In genomic region chr8:75134603-75135391, GRCm38 (mm10) we compare ENCODE assay signal across 8 mouse cellular contexts. TPM values are rescaled to one million over a fixed set of nuclear protein-coding genes. Genes with fewer than 3 reads are reported as not detected.
A peak's percentile ranks its signal among the peaks of the same experiment; 100 is the strongest.
DNase-seq lines count a peak whose midpoint lies in the region; ATAC-seq and TF ChIP-seq lines count a peak whose summit lies in the region.

No protein-coding gene starts in this region.

- no peak for TF ChIP-seq POLR2A in MEL (IDR thresholded peaks at IDR 0.05; ENCODE audit: control insufficient read depth in 1 of 2, insufficient read depth in 1 of 2, low read depth in 1 of 2, low read length in 2 of 2, poor library complexity in 1 of 2)

- peak in 1 of 2 experiments; percentile 22; a peak in 2 of 4 replicates for TF ChIP-seq EP300 in MEL (IDR thresholded peaks at IDR 0.05; ENCODE audit: low read depth in 1 of 2, low read length in 2 of 2)

- no peaks in the 10 kb centered on the region for H3K79me2 ChIP-seq in MEL (ENCODE audit: control insufficient read depth, insufficient read depth, low read length, poor library complexity)

- no peak for DNase-seq in forebrain, embryonic 11.5 days (ENCODE audit: low spot score)
- no peak for DNase-seq in forebrain, embryonic 10.5 days (ENCODE audit: extremely low spot score, low spot score)
- DNase-seq in MEL (ENCODE audit: low read depth, low spot score): peak; percentile 58
- DNase-seq in right cerebral cortex, postnatal 14 days: peak; percentile 32
- no peak for DNase-seq in embryo, embryonic 10.5 days (ENCODE audit: low spot score)

- H3K4me2 ChIP-seq in forebrain, embryonic 11.5 days (ENCODE audit: low read depth, low read length, severe bottlenecking): no peak overlapping the region
- no peak overlapping the region for H3K4me2 ChIP-seq in heart, embryonic 15.5 days
- no peak overlapping the region for H3K4me2 ChIP-seq in liver, embryonic 15.5 days

- H3K9me3 ChIP-seq in forebrain, embryonic 11.5 days (ENCODE audit: control insufficient read depth, low read length): no peaks in the 10 kb centered on the region
- no peaks in the 10 kb centered on the region for H3K9me3 ChIP-seq in forebrain, embryonic 10.5 days
- H3K9me3 ChIP-seq in MEL (replicated peaks; ENCODE audit: insufficient read depth, low read length): no peaks in the 10 kb centered on the region
- H3K9me3 ChIP-seq in heart, embryonic 15.5 days (replicated peaks): no peaks in the 10 kb centered on the region
- H3K9me3 ChIP-seq in liver, embryonic 15.5 days (replicated peaks): no peaks in the 10 kb centered on the region

- no peak for TF ChIP-seq RAD21 in MEL (IDR thresholded peaks at IDR 0.05; ENCODE audit: low read depth, low read length)

- H3K27ac ChIP-seq in forebrain, embryonic 11.5 days (ENCODE audit: low read depth, low read length): no peak overlapping the region
- no peak overlapping the region for H3K27ac ChIP-seq in forebrain, embryonic 10.5 days
- no peak overlapping the region for H3K27ac ChIP-seq in MEL (ENCODE audit: control insufficient read depth, low read depth, low read length)
- peak overlapping the region; percentile 33; the same call in 1 of the 2 replicates for H3K27ac ChIP-seq in heart, embryonic 15.5 days
- no peak overlapping the region for H3K27ac ChIP-seq in liver, embryonic 15.5 days (replicated peaks)

- H3K4me3 ChIP-seq in forebrain, embryonic 11.5 days (ENCODE audit: low read depth, low read length): no peak overlapping the region
- H3K4me3 ChIP-seq in forebrain, embryonic 10.5 days: no peak overlapping the region
- H3K4me3 ChIP-seq in MEL (ENCODE audit: control insufficient read depth in 1 of 2, insufficient read depth in 1 of 2, low read depth in 2 of 2, low read length in 2 of 2): no peak overlapping the region
- no peak overlapping the region for H3K4me3 ChIP-seq in heart, embryonic 15.5 days
- no peak overlapping the region for H3K4me3 ChIP-seq in liver, embryonic 15.5 days (replicated peaks)

- no peaks in the 10 kb centered on the region for H3K27me3 ChIP-seq in forebrain, embryonic 11.5 days (ENCODE audit: control insufficient read depth, insufficient read depth, low read length)
- H3K27me3 ChIP-seq in forebrain, embryonic 10.5 days (ENCODE audit: poor library complexity, severe bottlenecking): no peaks in the 10 kb centered on the region
- no peaks in the 10 kb centered on the region for H3K27me3 ChIP-seq in MEL (ENCODE audit: control insufficient read depth in 1 of 2, insufficient read depth in 2 of 2, low read length in 2 of 2)
- H3K27me3 ChIP-seq in heart, embryonic 15.5 days: no peaks in the 10 kb centered on the region
- H3K27me3 ChIP-seq in liver, embryonic 15.5 days: no peaks in the 10 kb centered on the region; the same call in 1 of the 2 replicates

- ATAC-seq in forebrain, embryonic 11.5 days (replicated peaks; ENCODE audit: low FRiP score): 0 out of 2 replicates have a peak, but pooled peaks have one; percentile 16
- ATAC-seq in common myeloid progenitor, adult 5-6 weeks (replicated peaks; ENCODE audit: low read depth, poor library complexity, severe bottlenecking): peak; percentile 34; the same call in 1 of the 2 replicates
- peak; percentile 74 for ATAC-seq in heart, embryonic 15.5 days (replicated peaks; ENCODE audit: insufficient number of reproducible peaks, insufficient read depth, low FRiP score, low read depth)
- ATAC-seq in liver, embryonic 15.5 days (ENCODE audit: insufficient read depth): peak; percentile 32

- no peak for TF ChIP-seq CTCF in MEL (IDR thresholded peaks at IDR 0.05 in 2 of 3, conservative IDR thresholded peaks at IDR 0.05 in 1 of 3; ENCODE audit: control insufficient read depth in 1 of 3, insufficient read depth in 1 of 3, low read depth in 2 of 3, low read length in 3 of 3, poor library complexity in 1 of 3, severe bottlenecking in 1 of 3)

- H3K9ac ChIP-seq in forebrain, embryonic 11.5 days (ENCODE audit: low read length): no peak overlapping the region
- no peak overlapping the region for H3K9ac ChIP-seq in MEL (ENCODE audit: control insufficient read depth, low read depth, low read length, poor library complexity, severe bottlenecking)
- H3K9ac ChIP-seq in heart, embryonic 15.5 days: no peak overlapping the region
- no peak overlapping the region for H3K9ac ChIP-seq in liver, embryonic 15.5 days

- no peaks in the 10 kb centered on the region for H3K4me1 ChIP-seq in forebrain, embryonic 11.5 days (replicated peaks; ENCODE audit: control insufficient read depth, insufficient read depth, low read length)
- peaks cover 6% of the 10 kb centered on the region; the same call in 1 of the 2 replicates for H3K4me1 ChIP-seq in forebrain, embryonic 10.5 days
- peaks cover 19 to 20% of the 10 kb centered on the region in 2 experiments for H3K4me1 ChIP-seq in MEL (ENCODE audit: control insufficient read depth in 1 of 2, insufficient read depth in 2 of 2, low read length in 2 of 2)
- H3K4me1 ChIP-seq in heart, embryonic 15.5 days (replicated peaks): peaks cover 17% of the 10 kb centered on the region
- peaks cover 27% of the 10 kb centered on the region for H3K4me1 ChIP-seq in liver, embryonic 15.5 days (replicated peaks)

- WGBS in forebrain, embryonic 11.5 days: 47% methylated on average over 2 of the region's 2 CpGs
- 81% methylated on average over 2 of the region's 2 CpGs for WGBS in forebrain, embryonic 10.5 days
- 25% methylated on average over 2 of the region's 2 CpGs for WGBS in heart, embryonic 15.5 days
- 21% methylated on average over 2 of the region's 2 CpGs for WGBS in liver, embryonic 15.5 days (ENCODE audit: insufficient replicate concordance)

- H3K36me3 ChIP-seq in forebrain, embryonic 11.5 days (ENCODE audit: control insufficient read depth, insufficient read depth, low read length): no peaks in the 10 kb centered on the region
- peaks cover 36% of the 10 kb centered on the region for H3K36me3 ChIP-seq in forebrain, embryonic 10.5 days (replicated peaks)
- H3K36me3 ChIP-seq in MEL (ENCODE audit: control insufficient read depth in 1 of 2, insufficient read depth in 2 of 2, low read length in 2 of 2): peaks cover 0 to 12% of the 10 kb centered on the region in 2 experiments; a peak in 3 of 4 replicates
- no peaks in the 10 kb centered on the region for H3K36me3 ChIP-seq in heart, embryonic 15.5 days
- H3K36me3 ChIP-seq in liver, embryonic 15.5 days (replicated peaks): peaks cover 22% of the 10 kb centered on the region

TF ChIP-seq in MEL, 35 proteins besides CTCF, POLR2A, EP300 and RAD21:
- TF ChIP-seq POLR2AphosphoS2 (IDR thresholded peaks at IDR 0.05; ENCODE audit: low read length) (no peak), GATA1 (IDR thresholded peaks at IDR 0.05; ENCODE audit: low read depth, low read length) (peak; percentile 61), TAL1 (IDR thresholded peaks at IDR 0.05; ENCODE audit: low read length) (0 out of 2 replicates have a peak, but pooled peaks have one; percentile 19)

RNA-seq across cellular contexts. Expression of gene Mcm5, which starts 25.4 kb away (rescaled TPM):
- 249 and 272 TPM in 2 replicates for polyA plus RNA-seq in forebrain, embryonic 11.5 days (2014; fragmentation: Nextera tagmentation; extraction: Ambion mirVana)
- 360 and 365 TPM in 2 replicates for polyA plus RNA-seq in forebrain, embryonic 10.5 days (2016; fragmentation: Nextera tagmentation; extraction: Ambion mirVana)
- 355 and 397 TPM in 2 replicates for total RNA-seq in MEL (2012; rRNA removed)
- 100 to 1,000 TPM in 1 of 2 experiments, not detected in 1; 459 TPM for polyA plus RNA-seq in MEL (2012; ENCODE audit: insufficient read depth in 1 of 2, insufficient read length in 2 of 2, low read depth in 1 of 2, low replicate concordance in 2 of 2, missing spikeins in 1 of 2)
- 262 and 325 TPM in 2 replicates for total RNA-seq in common myeloid progenitor, adult 5-6 weeks (2017)
- polyA plus RNA-seq in heart, embryonic 15.5 days (2015; fragmentation: Nextera tagmentation; extraction: Ambion mirVana): 56.2 and 92.8 TPM in 2 replicates
- polyA plus RNA-seq in liver, embryonic 15.5 days (2015; fragmentation: Nextera tagmentation; extraction: Ambion mirVana): 154 and 161 TPM in 2 replicates

RNA-seq across cellular contexts. Expression of gene Hmox1, which starts 41.4 kb away (rescaled TPM):
- 9.1 and 9.6 TPM in 2 replicates for polyA plus RNA-seq in forebrain, embryonic 11.5 days (2014; fragmentation: Nextera tagmentation; extraction: Ambion mirVana)
- 19.7 and 23.2 TPM in 2 replicates for polyA plus RNA-seq in forebrain, embryonic 10.5 days (2016; fragmentation: Nextera tagmentation; extraction: Ambion mirVana)
- 11.1 and 29.9 TPM in 2 replicates for total RNA-seq in MEL (2012; rRNA removed)
- 10 to 100 TPM in 1 of 2 experiments, not detected in 1; 72.4 TPM for polyA plus RNA-seq in MEL (2012; ENCODE audit: insufficient read depth in 1 of 2, insufficient read length in 2 of 2, low read depth in 1 of 2, low replicate concordance in 2 of 2, missing spikeins in 1 of 2)
- 2.4 and 4.8 TPM in 2 replicates for total RNA-seq in common myeloid progenitor, adult 5-6 weeks (2017)
- 16.3 and 23.6 TPM in 2 replicates for polyA plus RNA-seq in heart, embryonic 15.5 days (2015; fragmentation: Nextera tagmentation; extraction: Ambion mirVana)
- 151 and 170 TPM in 2 replicates for polyA plus RNA-seq in liver, embryonic 15.5 days (2015; fragmentation: Nextera tagmentation; extraction: Ambion mirVana)

Comparison
In these comparisons a context has a peak if more than half of its experiments do, and no peak if none do; other contexts are left out.
1. ATAC-seq: peak in every context shown above with its lines; median percentile 74 in heart, embryonic 15.5 days; 34 in common myeloid progenitor, adult 5-6 weeks; 32 in liver, embryonic 15.5 days; 16 in forebrain, embryonic 11.5 days.
2. DNase-seq: peak in MEL (single experiment) and right cerebral cortex, postnatal 14 days (single experiment); none in forebrain, embryonic 11.5 days (single experiment), forebrain, embryonic 10.5 days (single experiment) and embryo, embryonic 10.5 days (single experiment).